Mouse (Mus musculus): Measurements from ENCODE around the gene Scgn. TPM values are rescaled to one million over a fixed set of nuclear protein-coding genes. Genes with fewer than 3 reads are reported as not detected.

Scgn gene
- total RNA-seq, 1 experiment from 2014 or later, result 2.7 TPM

GRCm38 (mm10) chr13:23938699-23939098 is 52.3 kb downstream of the Scgn start:
- peak; percentile 56 for DNase-seq

- DNase-seq, result no peak
These were observed 56.8 kb downstream of the Scgn start, which contains the start of gene Hist1h2aa for GRCm38 (mm10) chr13:23934211-23934520. TSS of gene Hist1h2aa (plus strand) at chr13:23934462.

- no peak for DNase-seq
These were observed 57.4 kb downstream of the Scgn start, which contains the start of gene Hist1h2ba for GRCm38 (mm10) chr13:23933421-23934210. TSS of gene Hist1h2ba (minus strand) at chr13:23934156.

- DNase-seq, result no peak
These were observed 60.1 kb downstream of the Scgn start for GRCm38 (mm10) chr13:23930904-23931303.

GRCm38 (mm10) chr13:23930461-23930860 is 60.6 kb downstream of the Scgn start:
- DNase-seq, result no peak

GRCm38 (mm10) chr13:23928637-23929036 is 62.4 kb downstream of the Scgn start:
- DNase-seq, result no peak

GRCm38 (mm10) chr13:23925792-23926191 is 65.2 kb downstream of the Scgn start:
- no peak for DNase-seq

GRCm38 (mm10) chr13:23917674-23918073 is 73.3 kb downstream of the Scgn start:
- no peak for DNase-seq

GRCm38 (mm10) chr13:23916132-23916531 is 74.9 kb downstream of the Scgn start:
- peak; percentile 50 for DNase-seq

GRCm38 (mm10) chr13:23914376-23915167 is 76.4 kb downstream of the Scgn start, which contains the start of gene Slc17a4:
TSS of gene Slc17a4 (minus strand) at chr13:23915009.
- DNase-seq, result peak; percentile 21

- DNase-seq, result peak; percentile 29
These were observed 77.2 kb downstream of the Scgn start for GRCm38 (mm10) chr13:23913791-23914306.

- DNase-seq, result no peak
These were observed 79.7 kb downstream of the Scgn start for GRCm38 (mm10) chr13:23911335-23911734.

- DNase-seq, result no peak
These were observed 80.9 kb downstream of the Scgn start for GRCm38 (mm10) chr13:23910121-23910520.

GRCm38 (mm10) chr13:23906906-23907305 is 84.1 kb downstream of the Scgn start:
- no peak for DNase-seq

Small RNA genes within 50 kb of the gene (microRNA-seq; reads per million reads assigned to microRNA genes)
- 0 reads per million in 2 experiments for gene Gm44344

Other genes starting within 250 kb of the Scgn start
- 82.5 and 109 TPM in 2 replicates for gene Hist1h3c, start 245.6 kb downstream of the Scgn start, total RNA-seq (2021)
- gene Hist1h2bb, start 244.5 kb downstream of the Scgn start, total RNA-seq (2021), result 125 and 171 TPM in 2 replicates
- gene Hist1h2ab, start 240.1 kb downstream of the Scgn start, total RNA-seq (2021), result 157 and 198 TPM in 2 replicates
- gene Hist1h3b, start 238.9 kb downstream of the Scgn start, total RNA-seq (2021), result 247 and 351 TPM in 2 replicates
- gene Hist1h4b, start 234.2 kb downstream of the Scgn start, total RNA-seq (2021), result 217 and 308 TPM in 2 replicates
- 164 and 198 TPM in 2 replicates for gene Hist1h4a, start 230.0 kb downstream of the Scgn start, total RNA-seq (2021)
- 183 and 216 TPM in 2 replicates for gene Hist1h3a, start 228.8 kb downstream of the Scgn start, total RNA-seq (2021)
- 172 and 219 TPM in 2 replicates for gene Hist1h1a, start 227.5 kb downstream of the Scgn start, total RNA-seq (2021)
- gene Trim38, start 221.3 kb downstream of the Scgn start, total RNA-seq (2021), result not detected in 2 replicates
- 0.68 and 12.9 TPM in 2 replicates for gene Slc17a2, start 184.2 kb downstream of the Scgn start, total RNA-seq (2021)
- gene Slc17a3, start 151.8 kb downstream of the Scgn start, total RNA-seq (2021), result 0.38 and 4.4 TPM in 2 replicates
- 1.1 TPM in 1 of 2 replicates, not detected in the other for gene Slc17a1, start 123.5 kb downstream of the Scgn start, total RNA-seq (2021)
- gene Slc17a4, start 76.2 kb downstream of the Scgn start, total RNA-seq (2021), result 0.45 and 4.8 TPM in 2 replicates
- not detected in 2 replicates for gene Hist1h2ba, start 57.1 kb downstream of the Scgn start, total RNA-seq (2021)
- gene Hist1h2aa, start 56.8 kb downstream of the Scgn start, total RNA-seq (2021), result not detected in 2 replicates

All from adrenal gland, postnatal 14 days (tissue).